Mouse (Mus musculus): ENCODE measurements around the gene Gpcpd1.
"Not testable (repeated sequence)": the region's sequence is repeated elsewhere in the genome, so short reads cannot be mapped to it uniquely, and the experiment has no call there.

Gene Gpcpd1

DNA sequence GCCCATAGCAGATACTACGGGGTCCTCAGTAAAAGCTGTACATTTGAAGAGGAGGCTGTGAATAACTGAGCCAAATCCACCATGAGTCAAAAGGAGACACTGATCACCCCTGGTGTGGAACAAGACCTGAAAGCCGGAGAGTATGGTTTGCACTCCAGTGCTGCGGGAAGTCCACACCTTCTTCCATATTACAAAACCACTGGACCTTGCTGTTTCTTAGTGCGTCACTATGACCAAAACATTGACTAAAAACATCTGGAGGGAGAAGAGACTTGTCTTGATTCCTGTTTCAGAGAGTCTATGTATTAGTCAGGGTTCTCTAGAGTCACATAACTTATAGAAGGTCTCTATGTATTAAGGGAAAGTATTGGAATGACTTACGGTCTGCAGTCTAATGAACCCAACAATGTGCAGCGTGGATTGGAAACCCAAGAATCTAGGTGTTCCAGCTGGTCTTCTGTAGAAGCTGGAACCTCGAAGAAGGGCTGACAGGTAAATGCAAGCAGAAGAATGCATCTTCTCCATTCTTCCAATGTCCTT, at the start of gene Gpcpd1:
Gene Gpcpd1, minus strand, starts transcription at position 490 of the 540 bp plus-strand sequence.
- no peak for DNase-seq

DNA sequence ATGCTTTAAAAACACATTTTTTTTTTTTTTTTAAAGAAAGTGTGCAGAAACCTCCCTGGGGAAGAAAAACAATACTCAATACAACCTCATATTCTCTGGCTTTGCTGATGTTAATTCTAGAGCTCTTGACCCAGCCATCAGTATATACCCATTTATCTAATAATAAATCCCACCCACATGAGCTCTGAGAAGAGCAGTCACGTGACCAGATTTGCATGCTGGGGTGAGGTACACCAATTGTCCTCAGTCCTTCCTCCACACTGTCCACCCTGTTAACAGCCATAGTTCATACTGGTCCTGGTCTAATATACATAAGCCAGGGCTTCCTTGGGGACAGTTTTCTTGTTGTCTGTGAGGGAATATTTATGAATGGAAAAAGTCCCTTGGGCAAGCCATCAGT, 49.0 kb upstream of the Gpcpd1 start:
- DNase-seq = no peak

GRCm38 (mm10) chr2:132628626-132629025, 41.1 kb upstream of the Gpcpd1 start:
- DNase-seq = no peak

GRCm38 (mm10) chr2:132623092-132623491, 35.6 kb upstream of the Gpcpd1 start:
- no peak for DNase-seq

GRCm38 (mm10) chr2:132617693-132618092, 30.2 kb upstream of the Gpcpd1 start:
- DNase-seq = no peak

- DNase-seq = peak; percentile 36
Observed at GRCm38 (mm10) chr2:132613581-132614188, 26.2 kb upstream of the Gpcpd1 start.

- DNase-seq = no peak
Observed at GRCm38 (mm10) chr2:132611551-132612233, 24.2 kb upstream of the Gpcpd1 start.

DNA sequence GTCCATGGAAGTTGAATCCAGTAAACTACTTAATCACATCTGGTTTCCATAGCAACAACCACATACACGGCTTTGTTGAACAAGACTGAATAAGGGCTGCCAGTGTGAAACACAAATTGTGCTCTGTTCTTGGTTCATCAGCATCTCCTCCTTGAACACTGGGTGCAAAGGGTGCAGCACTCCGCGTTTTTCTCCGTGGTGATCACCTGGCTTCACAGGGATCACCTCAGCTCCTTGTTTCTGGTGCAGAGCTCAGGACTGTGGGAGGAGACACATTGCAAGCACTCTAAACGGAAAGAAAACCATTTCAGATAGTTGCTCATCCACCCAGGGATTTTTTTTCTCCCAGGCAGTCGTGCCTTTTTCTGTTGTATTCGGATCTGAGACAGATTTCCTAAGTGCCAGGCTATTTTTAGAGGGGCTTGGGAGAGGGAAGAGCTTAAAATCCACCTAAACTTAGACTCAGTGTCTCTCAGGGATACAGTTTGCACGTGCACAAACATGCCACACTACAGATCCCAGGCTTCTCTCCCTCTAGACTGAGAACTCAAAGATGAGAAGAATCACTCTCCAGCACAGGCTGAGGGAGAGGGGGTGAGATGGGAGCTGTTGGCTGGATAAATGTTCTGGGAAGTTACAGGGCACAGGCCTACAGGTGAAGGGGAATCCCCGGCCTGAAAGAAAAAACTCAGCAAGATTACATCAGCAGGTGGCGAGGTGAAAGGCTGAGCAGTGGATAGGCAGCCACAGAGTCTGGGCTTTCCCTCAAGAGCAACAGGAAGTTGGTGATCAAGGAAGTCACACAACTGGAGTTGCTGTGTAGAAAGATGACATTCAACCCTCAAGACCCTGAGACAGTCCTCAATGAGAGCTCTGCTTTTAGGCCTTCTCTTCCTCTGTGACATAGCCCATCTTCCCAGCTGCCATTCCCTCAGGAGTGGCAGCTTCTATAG, 19.9 kb upstream of the Gpcpd1 start:
- peak; percentile 77 for DNase-seq

GRCm38 (mm10) chr2:132605795-132606563, 18.4 kb upstream of the Gpcpd1 start:
- DNase-seq = no peak

DNA sequence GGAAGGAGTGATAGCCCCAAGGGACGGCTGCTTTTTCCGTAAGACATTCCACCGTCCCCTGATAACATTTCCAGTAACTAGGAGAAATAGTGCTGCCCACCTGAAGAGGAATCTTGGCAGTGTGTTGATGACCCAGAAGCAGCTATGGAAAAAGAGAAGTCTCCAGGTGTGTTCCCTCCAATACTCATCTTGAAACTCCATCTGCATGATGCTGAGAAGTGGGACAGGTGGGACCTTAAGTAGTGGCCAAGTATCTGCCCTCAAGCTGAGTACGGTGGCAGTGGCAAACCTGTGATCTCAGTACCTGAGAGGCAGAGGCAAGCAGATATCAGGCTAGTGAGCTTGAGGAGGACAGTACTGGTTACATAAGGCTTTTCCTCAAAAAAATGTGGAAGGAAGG, 17.4 kb upstream of the Gpcpd1 start:
- no peak for DNase-seq

- no peak for DNase-seq
Observed at GRCm38 (mm10) chr2:132603706-132604105, 16.2 kb upstream of the Gpcpd1 start.

DNA sequence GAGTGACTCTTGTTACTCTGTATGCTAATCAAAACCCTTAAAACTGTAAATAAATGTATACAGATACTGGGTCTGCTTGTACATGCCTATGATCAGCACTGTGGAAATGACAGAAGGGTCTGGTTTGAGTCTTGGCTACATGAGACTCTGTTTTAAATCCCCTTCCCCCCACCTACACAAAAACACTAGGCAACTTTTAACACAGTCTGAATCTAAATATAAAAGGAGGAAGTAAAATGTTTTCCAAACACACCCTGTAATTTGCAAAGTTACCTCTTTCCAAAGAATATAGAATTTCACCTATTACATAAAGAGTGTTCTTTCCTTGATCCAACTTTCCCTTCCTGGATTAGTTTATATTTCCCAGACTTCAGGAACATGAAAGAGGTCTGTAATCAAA, 14.2 kb upstream of the Gpcpd1 start:
- no peak for DNase-seq

- no peak for DNase-seq
Observed at GRCm38 (mm10) chr2:132600081-132600480, 12.6 kb upstream of the Gpcpd1 start.

GRCm38 (mm10) chr2:132599127-132599526, 11.6 kb upstream of the Gpcpd1 start:
- DNase-seq = peak; percentile 24

- DNase-seq = no peak
Observed at GRCm38 (mm10) chr2:132597866-132598480, 10.4 kb upstream of the Gpcpd1 start.

GRCm38 (mm10) chr2:132597226-132597625, 9.7 kb upstream of the Gpcpd1 start:
- no peak for DNase-seq

- DNase-seq = no peak
Observed at GRCm38 (mm10) chr2:132595601-132596235, 8.2 kb upstream of the Gpcpd1 start.

GRCm38 (mm10) chr2:132592126-132592525, 4.6 kb upstream of the Gpcpd1 start:
- no peak for DNase-seq

DNA sequence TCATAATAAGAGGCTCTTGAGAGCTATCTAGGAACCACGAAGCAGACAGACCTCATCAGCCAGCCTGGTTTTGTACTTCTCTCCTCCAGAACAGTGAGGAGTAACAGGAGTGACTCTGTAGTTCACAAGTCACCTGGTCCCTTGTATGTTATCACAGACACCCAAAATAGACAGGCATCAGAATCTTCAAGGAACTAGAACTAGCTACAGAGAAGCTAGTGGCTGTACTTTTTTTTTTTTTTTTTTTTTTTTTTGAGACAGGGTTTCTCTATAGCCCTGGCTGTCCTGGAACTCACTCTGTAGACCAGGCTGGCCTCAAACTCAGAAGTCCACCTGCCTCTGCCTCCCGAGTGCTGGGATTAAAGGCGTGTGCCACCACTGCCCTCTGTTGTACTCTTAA, 4.0 kb upstream of the Gpcpd1 start:
- not testable (repeated sequence) for DNase-seq

- DNase-seq = no peak
Observed at GRCm38 (mm10) chr2:132589906-132590538, 2.5 kb upstream of the Gpcpd1 start.

DNA sequence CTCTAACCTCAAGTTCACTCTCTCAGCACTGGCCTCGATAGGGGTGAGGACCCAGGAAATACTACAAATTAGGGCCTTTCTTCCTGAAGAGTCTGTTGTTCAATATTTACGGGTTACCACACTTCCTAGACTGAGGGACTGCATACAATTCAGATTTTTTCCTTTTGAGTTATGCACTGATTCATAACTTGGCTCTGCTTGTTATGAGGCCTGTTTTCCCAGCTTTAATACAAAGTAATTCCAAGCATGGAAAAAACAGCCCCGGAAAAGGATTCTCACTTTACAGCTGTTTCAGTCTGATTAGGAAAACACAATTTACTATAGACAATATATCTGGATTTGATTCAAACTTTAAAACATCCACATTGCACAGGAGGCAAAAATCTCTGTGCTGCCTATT, 1.5 kb downstream of the Gpcpd1 start:
- DNase-seq = no peak

All from right cerebral cortex, adult 18-20 months (tissue).